Mouse (Mus musculus): ENCODE data around the gene Cnnm3. TPM values are rescaled to one million over a fixed set of nuclear protein-coding genes. Genes with fewer than 3 reads are reported as not detected.

The Cnnm3 gene
- polyA plus RNA-seq, 1 experiment = 33.6 TPM

- TF ChIP-seq CTCF (IDR thresholded peaks at IDR 0.05; ENCODE audit: borderline replicate concordance, extremely low read depth, insufficient read depth, insufficient read length) (no peak), POLR2A (IDR thresholded peaks at IDR 0.05; ENCODE audit: borderline replicate concordance, extremely low read depth, insufficient read depth, insufficient read length, poor library complexity, severe bottlenecking) (no peak)
- DNase-seq (ENCODE audit: low read depth) = no peak
Observed at GRCm38 (mm10) chr1:36559256-36559655, 47.6 kb downstream of the Cnnm3 start.

DNA sequence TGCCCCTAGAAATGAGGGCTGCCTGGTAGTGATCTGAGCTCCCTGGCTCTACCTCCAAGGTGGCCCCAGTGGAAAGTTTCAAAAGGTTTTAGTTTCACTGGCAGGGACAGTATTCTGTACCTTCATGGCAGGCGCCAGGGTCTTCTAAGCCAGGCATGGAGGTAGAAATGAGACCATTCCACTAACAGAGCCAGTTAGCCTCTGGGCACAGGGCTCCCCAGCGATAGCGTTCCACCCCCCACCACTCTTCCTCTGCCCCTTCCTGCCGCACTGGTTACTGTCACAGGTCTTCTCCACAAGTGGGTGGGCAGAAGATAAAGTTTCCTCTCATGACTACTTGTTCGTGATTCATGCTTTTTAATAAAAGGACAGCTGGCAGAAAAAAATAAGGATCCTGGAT, 48.2 kb downstream of the Cnnm3 start:
- no peak for DNase-seq (ENCODE audit: low read depth)

DNA sequence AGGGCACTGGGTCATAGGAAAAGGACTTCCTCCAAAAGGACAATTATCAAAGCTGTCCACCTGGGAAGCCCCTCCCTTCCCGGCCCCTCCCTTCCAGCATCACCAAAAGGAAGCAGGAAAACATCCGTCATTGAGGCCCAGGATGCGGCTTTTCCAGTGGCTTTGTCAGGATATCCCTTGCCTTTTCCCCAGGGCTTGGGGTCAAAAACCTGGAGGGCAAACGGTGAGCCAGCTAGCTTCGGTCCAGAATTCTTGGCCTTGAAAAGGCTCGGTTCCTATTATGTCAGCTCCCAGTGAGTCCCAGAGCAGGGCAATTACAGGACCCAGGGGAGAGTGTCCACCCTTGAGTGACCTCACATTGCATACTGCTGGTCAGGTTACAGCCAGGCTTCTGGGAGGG, 49.2 kb downstream of the Cnnm3 start:
- no peak for TF ChIP-seq CTCF (IDR thresholded peaks at IDR 0.05; ENCODE audit: borderline replicate concordance, extremely low read depth, insufficient read depth, insufficient read length)
- TF ChIP-seq POLR2A (IDR thresholded peaks at IDR 0.05; ENCODE audit: borderline replicate concordance, extremely low read depth, insufficient read depth, insufficient read length, poor library complexity, severe bottlenecking) = no peak
- DNase-seq (ENCODE audit: low read depth) = no peak

More for the DNA sequence above, 48.2 kb downstream of the Cnnm3 start:
- TF ChIP-seq CTCF (IDR thresholded peaks at IDR 0.05; ENCODE audit: borderline replicate concordance, extremely low read depth, insufficient read depth, insufficient read length) (no peak), POLR2A (IDR thresholded peaks at IDR 0.05; ENCODE audit: borderline replicate concordance, extremely low read depth, insufficient read depth, insufficient read length, poor library complexity, severe bottlenecking) (no peak)

DNA sequence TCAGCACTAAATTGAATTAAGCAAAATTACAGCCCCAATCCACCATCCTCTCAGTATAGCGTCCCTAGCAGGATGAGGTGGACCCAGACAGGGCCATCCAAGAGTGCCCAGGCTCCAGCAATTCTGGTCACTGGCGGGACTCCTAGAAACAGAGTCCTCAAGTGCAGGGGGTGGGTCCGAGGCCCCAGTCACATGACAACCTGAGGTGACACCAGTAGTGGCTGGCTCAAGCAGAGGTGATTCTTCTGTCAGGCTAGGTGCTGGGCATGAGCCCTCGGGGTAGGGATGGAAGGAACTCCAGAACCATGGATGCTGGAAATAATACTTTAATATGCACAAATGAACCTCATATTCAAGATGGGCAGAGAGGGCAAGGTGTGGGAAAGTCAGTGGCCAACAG, 50.7 kb downstream of the Cnnm3 start:
- DNase-seq (ENCODE audit: low read depth) = no peak
- TF ChIP-seq CTCF (IDR thresholded peaks at IDR 0.05; ENCODE audit: borderline replicate concordance, extremely low read depth, insufficient read depth, insufficient read length) (no peak), POLR2A (IDR thresholded peaks at IDR 0.05; ENCODE audit: borderline replicate concordance, extremely low read depth, insufficient read depth, insufficient read length, poor library complexity, severe bottlenecking) (no peak)

DNA sequence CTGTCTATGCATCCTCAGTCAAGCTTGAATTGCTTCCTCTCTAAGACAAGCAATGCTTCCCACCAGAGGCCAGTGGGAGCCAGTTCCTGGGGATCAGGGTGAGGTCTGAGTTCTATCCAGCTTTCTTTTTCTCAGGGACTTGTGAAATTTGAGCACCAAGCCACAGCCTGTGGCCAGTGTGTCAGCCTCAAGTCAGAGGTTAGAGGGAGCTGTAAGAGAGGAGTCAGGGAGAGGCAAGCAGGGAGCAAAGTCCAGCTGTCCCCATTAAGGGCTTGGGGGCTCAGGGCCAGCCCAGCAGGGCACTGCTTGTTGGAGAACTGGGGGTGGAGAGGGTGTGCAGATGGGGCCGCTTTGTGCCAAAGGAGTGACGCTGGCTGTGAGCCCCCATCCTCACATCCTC, 51.5 kb downstream of the Cnnm3 start:
- no peak for DNase-seq (ENCODE audit: low read depth)
- TF ChIP-seq CTCF (IDR thresholded peaks at IDR 0.05; ENCODE audit: borderline replicate concordance, extremely low read depth, insufficient read depth, insufficient read length) (no peak), POLR2A (IDR thresholded peaks at IDR 0.05; ENCODE audit: borderline replicate concordance, extremely low read depth, insufficient read depth, insufficient read length, poor library complexity, severe bottlenecking) (no peak)

- DNase-seq (ENCODE audit: low read depth) = no peak
- TF ChIP-seq POLR2A (IDR thresholded peaks at IDR 0.05; ENCODE audit: borderline replicate concordance, extremely low read depth, insufficient read depth, insufficient read length, poor library complexity, severe bottlenecking) (no peak), CTCF (IDR thresholded peaks at IDR 0.05; ENCODE audit: borderline replicate concordance, extremely low read depth, insufficient read depth, insufficient read length) (no peak)
Observed at GRCm38 (mm10) chr1:36563632-36564031, 52.0 kb downstream of the Cnnm3 start.

- TF ChIP-seq CTCF (IDR thresholded peaks at IDR 0.05; ENCODE audit: borderline replicate concordance, extremely low read depth, insufficient read depth, insufficient read length) = no peak
- no peak for TF ChIP-seq POLR2A (IDR thresholded peaks at IDR 0.05; ENCODE audit: borderline replicate concordance, extremely low read depth, insufficient read depth, insufficient read length, poor library complexity, severe bottlenecking)
- no peak for DNase-seq (ENCODE audit: low read depth)
Observed at GRCm38 (mm10) chr1:36564101-36564500, 52.4 kb downstream of the Cnnm3 start.

DNA sequence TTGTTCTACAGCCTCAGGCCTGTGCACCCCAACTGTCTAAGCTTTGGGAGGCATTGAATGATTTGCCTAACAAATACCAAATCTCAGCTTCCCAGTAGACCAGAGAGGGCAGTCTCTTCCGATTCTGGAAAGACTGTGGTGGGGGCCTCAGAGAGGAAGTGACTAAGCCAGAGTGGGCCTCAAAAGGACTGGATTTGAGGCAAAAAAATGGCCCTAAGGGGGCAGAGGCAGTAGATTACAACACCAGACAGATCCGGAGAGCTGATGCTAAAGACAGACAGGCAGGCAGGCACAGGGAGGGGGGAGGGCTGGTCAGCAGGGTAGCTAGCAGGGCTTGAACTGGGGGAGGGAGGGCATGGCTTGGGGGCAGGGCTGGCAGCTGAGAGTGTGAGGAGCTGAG, 54.8 kb downstream of the Cnnm3 start:
- no peak for DNase-seq (ENCODE audit: low read depth)
- TF ChIP-seq POLR2A (IDR thresholded peaks at IDR 0.05; ENCODE audit: borderline replicate concordance, extremely low read depth, insufficient read depth, insufficient read length, poor library complexity, severe bottlenecking) = no peak
- TF ChIP-seq CTCF (IDR thresholded peaks at IDR 0.05; ENCODE audit: borderline replicate concordance, extremely low read depth, insufficient read depth, insufficient read length) = no peak

- TF ChIP-seq POLR2A (IDR thresholded peaks at IDR 0.05; ENCODE audit: borderline replicate concordance, extremely low read depth, insufficient read depth, insufficient read length, poor library complexity, severe bottlenecking) (no peak), CTCF (IDR thresholded peaks at IDR 0.05; ENCODE audit: borderline replicate concordance, extremely low read depth, insufficient read depth, insufficient read length) (no peak)
- DNase-seq (ENCODE audit: low read depth) = no peak
Observed at GRCm38 (mm10) chr1:36567818-36568603, 56.3 kb downstream of the Cnnm3 start.

DNA sequence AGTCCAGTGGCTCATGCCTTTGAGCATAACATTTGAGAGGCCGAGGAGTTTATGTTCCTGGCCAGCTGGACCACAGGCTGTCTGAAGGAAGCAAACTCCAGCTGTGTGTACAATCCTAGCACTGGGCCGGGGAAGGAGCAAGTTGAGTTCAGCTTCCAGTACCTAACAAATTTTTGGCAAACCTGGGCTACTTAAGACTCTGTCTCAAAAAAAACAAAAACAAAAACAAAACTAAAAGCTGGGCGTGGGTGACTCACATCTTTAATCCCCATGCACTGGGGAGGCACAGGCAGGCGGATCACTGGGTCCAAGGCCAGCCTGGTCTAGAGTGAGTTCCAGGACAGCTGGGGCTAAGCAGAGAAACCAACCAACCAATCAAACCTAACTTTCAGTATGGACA, 57.1 kb downstream of the Cnnm3 start:
- DNase-seq (ENCODE audit: low read depth) = no peak
- TF ChIP-seq CTCF (IDR thresholded peaks at IDR 0.05; ENCODE audit: borderline replicate concordance, extremely low read depth, insufficient read depth, insufficient read length) (no peak), POLR2A (IDR thresholded peaks at IDR 0.05; ENCODE audit: borderline replicate concordance, extremely low read depth, insufficient read depth, insufficient read length, poor library complexity, severe bottlenecking) (no peak)

GRCm38 (mm10) chr1:36569694-36570276, 58.1 kb downstream of the Cnnm3 start:
- no peak for DNase-seq (ENCODE audit: low read depth)
- TF ChIP-seq POLR2A (IDR thresholded peaks at IDR 0.05; ENCODE audit: borderline replicate concordance, extremely low read depth, insufficient read depth, insufficient read length, poor library complexity, severe bottlenecking) (no peak), CTCF (IDR thresholded peaks at IDR 0.05; ENCODE audit: borderline replicate concordance, extremely low read depth, insufficient read depth, insufficient read length) (no peak)

GRCm38 (mm10) chr1:36570320-36570719, 58.7 kb downstream of the Cnnm3 start:
- no peak for DNase-seq (ENCODE audit: low read depth)
- TF ChIP-seq POLR2A (IDR thresholded peaks at IDR 0.05; ENCODE audit: borderline replicate concordance, extremely low read depth, insufficient read depth, insufficient read length, poor library complexity, severe bottlenecking) (no peak), CTCF (IDR thresholded peaks at IDR 0.05; ENCODE audit: borderline replicate concordance, extremely low read depth, insufficient read depth, insufficient read length) (no peak)

Measured in brain, embryonic 14.5 days (tissue).